Comparison of ENCODE assay signal across 22 mouse cellular contexts in genomic region chr11:36107840-36108239, GRCm38 (mm10).
DNase-seq lines count a peak whose midpoint lies in the region; ATAC-seq and TF ChIP-seq lines count a peak whose summit lies in the region.
"Had no signal": no experiment of that assay in that cellular context is flagged by ENCODE, and none has a peak within 500 bp of the region (broad histone marks: within the 10 kb centered on the region; RNA-seq: fewer than 3 reads in every experiment).

No protein-coding gene starts in this region.

- peak overlapping the region; percentile 51; the same call in 1 of the 2 replicates for H3K27ac ChIP-seq in hindbrain, embryonic 10.5 days
- H3K27ac ChIP-seq in hindbrain, embryonic 16.5 days (ENCODE audit: low read depth, low read length) = no peak overlapping the region
- peak overlapping the region; percentile 70 for H3K27ac ChIP-seq in hindbrain, postnatal 0 days
- H3K27ac ChIP-seq: embryonic facial prominence, embryonic 13.5 days; heart, embryonic 13.5 days had no signal

- TF ChIP-seq CTCF in hindbrain, postnatal 0 days (IDR thresholded peaks at IDR 0.05; ENCODE audit: low read depth) = no peak

- no peak overlapping the region for H3K4me2 ChIP-seq in hindbrain, embryonic 16.5 days (ENCODE audit: low read length)
- H3K4me2 ChIP-seq in hindbrain, postnatal 0 days (ENCODE audit: low read depth, low read length) = no peak overlapping the region
- H3K4me2 ChIP-seq: embryonic facial prominence, embryonic 13.5 days; forebrain, embryonic 12.5 days; heart, embryonic 13.5 days had no signal

- H3K36me3 ChIP-seq in hindbrain, embryonic 10.5 days = no peaks in the 10 kb centered on the region
- no peaks in the 10 kb centered on the region for H3K36me3 ChIP-seq in hindbrain, embryonic 16.5 days (ENCODE audit: control insufficient read depth, insufficient read depth, low read length)
- no peaks in the 10 kb centered on the region for H3K36me3 ChIP-seq in hindbrain, postnatal 0 days (ENCODE audit: insufficient read depth, low read length)
- H3K36me3 ChIP-seq: embryonic facial prominence, embryonic 13.5 days; forebrain, embryonic 12.5 days; heart, embryonic 13.5 days had no signal

- no peak for DNase-seq in hindbrain, embryonic 10.5 days (ENCODE audit: low spot score)
- DNase-seq in layer of hippocampus, adult 9-11 months = peak; percentile 19
- no peak for DNase-seq in layer of hippocampus, postnatal 25 days (ENCODE audit: extremely low spot score in 1 of 2, low spot score in 1 of 2)
- DNase-seq in brain, adult 2 months (ENCODE audit: low read depth, low spot score) = peak; percentile 61
- DNase-seq in hindbrain, postnatal 0 days (ENCODE audit: low spot score) = no peak
- no peak for DNase-seq in adrenal gland, postnatal 36 days
- DNase-seq in MN1 (ENCODE audit: low spot score) = no peak
- DNase-seq: adrenal gland, postnatal 14 days; cerebellum, adult 11 months; cerebellum, adult 8-10 months; cerebellum, postnatal 25 days; gastrocnemius, postnatal 36 days; heart, adult 11 months; heart, postnatal 36 days had no signal

- no peak overlapping the region for H3K4me3 ChIP-seq in hindbrain, embryonic 10.5 days
- H3K4me3 ChIP-seq in hindbrain, embryonic 16.5 days (ENCODE audit: low read length) = no peak overlapping the region
- H3K4me3 ChIP-seq in hindbrain, postnatal 0 days (ENCODE audit: low read length) = no peak overlapping the region
- H3K4me3 ChIP-seq: embryonic facial prominence, embryonic 13.5 days; forebrain, embryonic 12.5 days; heart, embryonic 13.5 days had no signal

- 85% methylated on average over 6 of the region's 6 CpGs for WGBS in hindbrain, embryonic 10.5 days
- WGBS in hindbrain, embryonic 16.5 days = 43% methylated on average over 6 of the region's 6 CpGs
- WGBS in hindbrain, postnatal 0 days = 48% methylated on average over 6 of the region's 6 CpGs

- no peaks in the 10 kb centered on the region for H3K27me3 ChIP-seq in hindbrain, embryonic 10.5 days (ENCODE audit: insufficient read depth, poor library complexity, severe bottlenecking)
- H3K27me3 ChIP-seq in hindbrain, embryonic 16.5 days (replicated peaks; ENCODE audit: control insufficient read depth, insufficient read depth, low read length) = no peaks in the 10 kb centered on the region
- H3K27me3 ChIP-seq in hindbrain, postnatal 0 days (ENCODE audit: insufficient read depth, low read length) = no peaks in the 10 kb centered on the region
- H3K27me3 ChIP-seq: embryonic facial prominence, embryonic 13.5 days; heart, embryonic 13.5 days had no signal

- H3K4me1 ChIP-seq in hindbrain, embryonic 10.5 days (replicated peaks) = peaks cover 51% of the 10 kb centered on the region
- H3K4me1 ChIP-seq in hindbrain, embryonic 16.5 days (ENCODE audit: control insufficient read depth, insufficient read depth, low read depth, low read length) = peaks cover 41% of the 10 kb centered on the region
- H3K4me1 ChIP-seq in hindbrain, postnatal 0 days (ENCODE audit: insufficient read depth, low read length) = peaks cover 37% of the 10 kb centered on the region

- no peaks in the 10 kb centered on the region for H3K9me3 ChIP-seq in hindbrain, embryonic 10.5 days
- no peaks in the 10 kb centered on the region for H3K9me3 ChIP-seq in hindbrain, embryonic 16.5 days (ENCODE audit: control insufficient read depth, low read length)
- H3K9me3 ChIP-seq in hindbrain, postnatal 0 days (ENCODE audit: low read length) = no peaks in the 10 kb centered on the region
- H3K9me3 ChIP-seq: embryonic facial prominence, embryonic 13.5 days; forebrain, embryonic 12.5 days; heart, embryonic 13.5 days had no signal

- ATAC-seq in hindbrain, embryonic 16.5 days = no peak
- ATAC-seq in hindbrain, postnatal 0 days = no peak
- ATAC-seq: activated CD4-positive, CD25-positive, alpha-beta regulatory T cell, adult 4 months; forebrain, embryonic 16.5 days; intestine, embryonic 16.5 days; Patski had no signal

- no peak overlapping the region for H3K9ac ChIP-seq in hindbrain, embryonic 16.5 days (ENCODE audit: low read depth, low read length)
- no peak overlapping the region for H3K9ac ChIP-seq in hindbrain, postnatal 0 days (replicated peaks; ENCODE audit: low read length)
- H3K9ac ChIP-seq: embryonic facial prominence, embryonic 13.5 days; forebrain, embryonic 12.5 days; heart, embryonic 13.5 days had no signal

Comparison
In these comparisons a context has a peak if more than half of its experiments do, and no peak if none do; other contexts are left out.
1. DNase-seq: peak in layer of hippocampus, adult 9-11 months (single experiment) and brain, adult 2 months (single experiment); none in hindbrain, embryonic 10.5 days (single experiment), layer of hippocampus, postnatal 25 days (0 of 2), hindbrain, postnatal 0 days (single experiment), adrenal gland, postnatal 36 days (0 of 2) and MN1 (single experiment).